Mouse (Mus musculus) fat pad, adult 2 months (tissue): ENCODE results near the gene A030005L19Rik.
"Not testable (repeated sequence)": the region's sequence is repeated elsewhere in the genome, so short reads cannot be mapped to it uniquely, and the experiment has no call there.

Source experiments
- DNase-seq: peaks from one replicate; pipeline ENCODE4 v3.0.0-alpha.2; 2011; ENCODE audit warnings: low read depth, low spot score; ENCODE audit errors: extremely low read depth

A030005L19Rik gene

DNA sequence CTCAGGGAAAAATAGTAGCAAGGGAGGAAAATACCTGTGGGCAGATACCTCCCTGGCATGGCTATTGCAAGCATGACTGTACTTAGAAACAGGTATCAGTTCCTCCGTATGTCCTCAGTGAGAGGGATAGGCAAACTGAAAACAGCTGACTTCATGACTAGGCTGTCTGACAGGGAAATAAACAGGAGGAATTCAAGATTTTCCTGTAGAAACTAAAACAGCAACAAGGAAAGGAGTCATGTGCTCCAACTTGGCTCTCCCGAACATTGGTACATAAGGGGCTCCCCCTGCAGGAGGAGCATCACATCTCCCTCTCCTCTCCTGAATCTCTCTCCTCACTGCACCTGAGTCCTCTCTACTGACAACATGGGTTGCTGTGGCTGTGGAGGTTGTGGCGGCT is at the start of gene A030005L19Rik:
A030005L19Rik (plus strand) TSS at position 301 of the 400 bp plus-strand sequence.
- DNase-seq, result no peak

- DNase-seq, result no peak
Observed at GRCm38 (mm10) chr1:82870202-82870601, 42.9 kb upstream of the A030005L19Rik start.

- DNase-seq, result peak; percentile 7
Observed at GRCm38 (mm10) chr1:82879172-82879571, 34.0 kb upstream of the A030005L19Rik start.

GRCm38 (mm10) chr1:82880196-82880595 is 32.9 kb upstream of the A030005L19Rik start:
- DNase-seq, result no peak

GRCm38 (mm10) chr1:82893269-82893668 is 19.9 kb upstream of the A030005L19Rik start:
- DNase-seq, result no peak

- DNase-seq, result no peak
Observed at GRCm38 (mm10) chr1:82900567-82900966, 12.6 kb upstream of the A030005L19Rik start.

DNA sequence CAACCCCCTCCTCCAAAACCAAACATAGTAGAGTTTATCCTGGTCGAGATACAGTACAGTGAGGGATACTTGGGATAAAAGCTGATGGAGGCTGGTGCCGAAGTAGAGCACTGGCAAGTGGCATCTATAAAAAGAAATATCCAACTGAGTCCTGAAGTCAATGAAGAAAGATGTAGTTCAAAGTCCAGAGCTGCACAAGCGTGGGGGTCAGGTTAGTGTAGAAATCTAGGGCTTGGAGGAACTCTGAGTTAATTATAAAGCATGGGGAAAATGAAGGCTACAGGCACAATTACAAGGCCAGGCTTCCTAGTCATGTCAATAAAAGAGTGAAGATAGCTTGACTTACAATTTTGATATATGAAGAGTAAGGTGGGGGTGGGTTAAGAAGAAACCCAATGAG is 11.9 kb upstream of the A030005L19Rik start:
- DNase-seq, result no peak

DNA sequence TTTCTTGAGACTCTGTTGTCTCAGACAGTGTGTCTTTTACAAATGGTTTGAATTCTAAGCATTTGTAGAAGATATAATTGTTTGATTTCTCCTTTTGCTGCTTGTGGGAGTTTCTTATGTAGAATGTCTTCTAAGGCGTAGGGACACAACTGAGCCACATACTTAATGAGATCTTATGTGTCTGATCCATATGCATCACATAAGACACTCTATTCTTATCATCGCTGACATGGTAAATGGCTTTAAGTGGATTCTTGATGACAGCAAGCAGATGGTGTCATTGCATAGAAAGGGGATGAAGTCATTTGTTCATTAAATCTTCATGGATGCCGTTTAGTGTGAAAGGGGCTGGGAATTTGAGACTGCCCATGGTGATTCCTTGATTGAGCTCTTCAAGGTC is 7.2 kb upstream of the A030005L19Rik start:
- DNase-seq, result no peak

DNA sequence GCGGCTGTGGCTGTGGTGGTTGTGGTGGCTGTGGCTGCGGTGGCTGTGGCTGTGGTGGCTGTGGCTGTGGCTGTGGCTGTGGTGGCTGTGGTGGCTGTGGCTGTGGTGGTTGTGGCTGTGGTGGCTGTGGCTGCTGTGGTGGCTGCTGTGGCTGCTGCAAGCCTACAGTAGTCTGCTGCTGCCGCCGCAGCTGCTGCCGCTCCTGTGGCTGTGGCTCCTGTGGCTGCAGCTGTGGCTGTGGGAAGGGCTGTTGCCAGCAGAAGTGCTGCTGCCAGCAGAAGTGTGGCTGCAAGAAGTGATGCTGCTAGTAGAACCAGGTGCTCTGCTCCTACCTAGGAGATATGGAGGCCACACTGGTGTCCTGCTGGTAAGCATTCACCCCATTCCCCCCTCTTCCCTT is 309 bp downstream of the A030005L19Rik start:
- DNase-seq, result not testable (repeated sequence)

DNA sequence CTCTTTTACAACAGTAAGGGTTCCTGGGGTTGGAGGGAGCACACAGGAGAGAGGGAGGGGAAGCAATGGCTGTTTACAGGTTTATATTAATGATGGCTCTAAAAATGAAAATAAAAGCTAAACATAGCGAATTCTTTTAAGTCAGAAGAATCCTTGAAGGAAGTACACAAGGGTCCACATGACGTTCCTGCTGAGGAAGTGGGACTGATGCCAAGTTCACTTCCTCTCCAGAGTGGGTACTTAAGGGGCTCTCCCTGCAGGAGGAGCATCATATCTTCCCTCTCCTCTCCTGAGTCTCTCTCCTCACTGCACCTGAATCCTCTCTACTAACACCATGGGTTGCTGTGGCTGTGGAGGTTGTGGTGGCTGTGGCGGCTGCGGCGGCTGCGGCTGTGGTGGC is 11.5 kb downstream of the A030005L19Rik start, which contains the start of gene A030014E15Rik:
A030014E15Rik (plus strand) TSS at position 268 of the 400 bp plus-strand sequence.
- DNase-seq, result no peak

DNA sequence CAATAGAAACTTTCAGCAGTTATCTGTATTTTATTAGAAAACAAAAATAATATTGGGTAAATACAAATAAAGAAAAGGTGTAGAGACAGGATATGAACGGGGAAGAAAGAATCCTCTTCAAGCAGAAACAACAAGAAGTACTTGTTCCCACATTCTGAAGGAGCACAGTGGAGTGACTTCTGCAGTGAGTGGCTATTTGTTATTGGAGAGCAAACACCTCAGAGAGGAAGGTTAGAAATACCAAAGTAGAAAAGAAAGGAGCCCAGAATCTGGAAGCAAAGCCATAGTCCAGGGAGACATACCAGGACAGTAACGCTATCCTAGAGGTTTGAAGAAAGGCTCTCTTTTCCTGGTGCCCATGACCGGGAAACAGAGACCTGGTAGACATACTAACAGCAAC is 17.4 kb downstream of the A030005L19Rik start:
- DNase-seq, result not testable (repeated sequence)

GRCm38 (mm10) chr1:82931326-82931725 is 18.2 kb downstream of the A030005L19Rik start, which contains the start of gene Gm6217:
Gm6217 (minus strand) TSS chr1:82931399.
- not testable (repeated sequence) for DNase-seq

- DNase-seq, result no peak
Observed at GRCm38 (mm10) chr1:82938666-82939065, 25.5 kb downstream of the A030005L19Rik start.

DNA sequence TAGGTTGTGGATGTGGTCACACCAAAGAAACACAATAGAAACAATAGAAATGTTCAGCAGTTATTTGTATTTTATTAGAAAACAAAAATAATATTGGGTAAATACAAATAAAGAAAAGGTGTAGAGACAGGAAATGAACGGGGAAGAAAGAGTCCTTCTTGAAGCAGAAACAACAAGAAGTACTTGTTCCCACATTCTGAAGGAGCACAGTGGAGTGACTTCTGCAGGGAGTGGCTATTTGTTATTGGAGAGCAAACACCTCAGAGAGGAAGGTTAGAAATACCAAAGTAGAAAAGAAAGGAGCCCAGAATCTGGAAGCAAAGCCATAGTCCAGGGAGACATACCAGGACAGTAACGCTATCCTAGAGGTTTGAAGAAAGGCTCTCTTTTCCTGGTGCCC is 29.4 kb downstream of the A030005L19Rik start:
- not testable (repeated sequence) for DNase-seq

DNA sequence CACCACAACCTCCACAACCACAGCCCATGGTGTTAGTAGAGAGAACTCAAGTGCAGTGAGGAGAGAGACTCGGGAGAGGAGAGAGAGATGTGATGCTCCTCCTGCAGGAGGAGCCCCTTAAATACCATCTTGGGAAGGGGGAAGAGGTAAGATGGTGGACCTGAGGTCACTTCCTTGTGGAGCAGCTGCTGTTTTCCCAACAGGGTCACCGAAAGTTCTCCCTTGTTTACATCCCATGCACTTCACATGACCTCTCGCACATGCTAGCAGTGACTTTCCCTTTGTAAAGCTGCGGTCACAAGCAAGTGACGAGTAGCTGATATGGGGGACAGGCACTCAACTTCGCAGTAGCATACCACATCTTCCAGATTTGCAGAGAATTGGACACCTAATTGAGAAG is 30.2 kb downstream of the A030005L19Rik start, which contains the start of gene A030003K21Rik:
A030003K21Rik (minus strand) TSS at position 94 of the 400 bp plus-strand sequence.
- DNase-seq, result not testable (repeated sequence)

GRCm38 (mm10) chr1:82946029-82946428 is 32.9 kb downstream of the A030005L19Rik start:
- not testable (repeated sequence) for DNase-seq

GRCm38 (mm10) chr1:82948601-82949000 is 35.5 kb downstream of the A030005L19Rik start:
- DNase-seq, result no peak

- DNase-seq, result not testable (repeated sequence)
Observed at GRCm38 (mm10) chr1:82955913-82956312, 42.8 kb downstream of the A030005L19Rik start, which contains the start of gene Gm7544. Gm7544 (minus strand) TSS chr1:82956013.

GRCm38 (mm10) chr1:82959870-82960385 is 46.8 kb downstream of the A030005L19Rik start, which contains the start of gene Gm47955:
Gm47955 (plus strand) TSS chr1:82960286.
- no peak for DNase-seq
